Comparison of ENCODE assay signal across 29 mouse cellular contexts in the genomic region with DNA sequence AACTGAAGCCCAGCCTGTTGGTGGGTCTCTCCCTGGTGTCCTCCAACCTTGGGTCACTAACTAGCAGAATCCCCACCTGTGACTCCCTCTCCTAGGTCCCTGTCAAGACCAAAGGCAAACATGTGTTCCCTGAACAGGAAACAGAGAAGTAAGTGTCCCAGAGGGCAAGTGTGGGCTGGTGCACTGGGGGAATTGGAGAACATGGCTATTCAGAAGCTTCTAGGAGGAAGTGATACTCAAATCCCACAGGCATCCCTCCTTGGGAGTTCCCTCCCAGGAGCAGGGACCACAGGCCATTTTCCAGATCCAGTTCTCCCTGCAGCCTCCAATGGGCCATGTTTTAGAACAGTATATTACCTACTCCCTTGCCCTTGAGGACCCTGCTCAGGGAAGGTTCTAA. TPM values are rescaled to one million over a fixed set of nuclear protein-coding genes. Genes with fewer than 3 reads are reported as not detected.
A peak's percentile ranks its signal among the peaks of the same experiment; 100 is the strongest.
DNase-seq lines count a peak whose midpoint lies in the region; ATAC-seq and TF ChIP-seq lines count a peak whose summit lies in the region.
"Had no signal": no experiment of that assay in that cellular context is flagged by ENCODE, and none has a peak within 500 bp of the region (broad histone marks: within the 10 kb centered on the region; RNA-seq: fewer than 3 reads in every experiment).

No protein-coding gene starts in this region.

- no peak for TF ChIP-seq POLR2A in small intestine, adult 2 months (IDR thresholded peaks at IDR 0.05; ENCODE audit: low read depth, low read length)

- H3K4me3 ChIP-seq in small intestine, adult 2 months (ENCODE audit: low read depth, low read length) = no peak overlapping the region; the same call in 1 of the 2 replicates
- H3K4me3 ChIP-seq: embryonic facial prominence, embryonic 13.5 days; embryonic facial prominence, embryonic 15.5 days; erythroblast, embryonic 14.5 days; forebrain, embryonic 10.5 days; forebrain, embryonic 12.5 days had no signal

- DNase-seq in cerebellum, adult 8-10 months = no peak
- no peak for DNase-seq in right cerebral cortex, adult 2 months (ENCODE audit: low spot score in 2 of 2)
- no peak for DNase-seq in frontal cortex, postnatal 14 days (ENCODE audit: low spot score in 2 of 2)
- DNase-seq: adrenal gland, adult 8-10 months; adrenal gland, postnatal 14 days; adrenal gland, postnatal 36 days; cerebellum, adult 11-12 months; cerebellum, adult 2 months; cerebellum, postnatal 10 days; cerebellum, postnatal 25 days; embryo, embryonic 11 days had no signal

- peak overlapping the region; percentile 74 for H3K27ac ChIP-seq in small intestine, adult 2 months (ENCODE audit: insufficient read depth, low read depth, low read length)
- H3K27ac ChIP-seq: embryonic facial prominence, embryonic 13.5 days; embryonic facial prominence, embryonic 15.5 days; forebrain, embryonic 10.5 days; forebrain, embryonic 12.5 days had no signal

- peaks cover 29% of the 10 kb centered on the region for H3K4me1 ChIP-seq in small intestine, adult 2 months (ENCODE audit: control insufficient read depth, insufficient read depth, insufficient read length, low read length)
- H3K4me1 ChIP-seq: embryonic facial prominence, embryonic 15.5 days; forebrain, embryonic 12.5 days had no signal

- no peak for TF ChIP-seq CTCF in small intestine, adult 2 months (IDR thresholded peaks at IDR 0.05; ENCODE audit: extremely low read depth, insufficient read length, insufficient replicate concordance, low read depth, low read length)

- H3K27me3 ChIP-seq in small intestine, adult 2 months (ENCODE audit: control insufficient read depth, insufficient read depth, low read length) = no peaks in the 10 kb centered on the region
- H3K27me3 ChIP-seq: embryonic facial prominence, embryonic 13.5 days; embryonic facial prominence, embryonic 15.5 days; forebrain, embryonic 12.5 days; Patski had no signal

- 0 out of 2 replicates have a peak, but pooled peaks have one; percentile 6 for ATAC-seq in common myeloid progenitor, adult 5-6 weeks (replicated peaks; ENCODE audit: low read depth, poor library complexity, severe bottlenecking)
- ATAC-seq in granulocyte monocyte progenitor cell, adult 5-6 weeks (replicated peaks; ENCODE audit: poor library complexity, severe bottlenecking) = peak; percentile 55
- peak; percentile 69 for ATAC-seq in megakaryocyte, adult 5-6 weeks (ENCODE audit: poor library complexity, severe bottlenecking)
- ATAC-seq: activated CD4-positive, CD25-positive, alpha-beta regulatory T cell, adult 4 months; forebrain, embryonic 14.5 days; forebrain, embryonic 16.5 days; Patski had no signal

- H3K36me3 ChIP-seq in small intestine, adult 2 months (ENCODE audit: control insufficient read depth, insufficient read depth, low read length) = peaks cover 27% of the 10 kb centered on the region
- H3K36me3 ChIP-seq: embryonic facial prominence, embryonic 13.5 days; embryonic facial prominence, embryonic 15.5 days; forebrain, embryonic 10.5 days; forebrain, embryonic 12.5 days had no signal

RNA-seq across cellular contexts. Expression of a gene that starts 2.9 kb away (rescaled TPM):
- total RNA-seq in common myeloid progenitor, adult 5-6 weeks (2017) = not detected in 2 replicates
- total RNA-seq in granulocyte monocyte progenitor cell, adult 5-6 weeks (2014; fragmentation: Nextera tagmentation) = not detected in 2 replicates
- not detected in 2 replicates for total RNA-seq in granulocyte monocyte progenitor cell, adult 5-6 weeks (2017)
- total RNA-seq in megakaryocyte, adult 5-6 weeks (2015) = not detected in 2 replicates
- total RNA-seq in megakaryocyte, adult 5-6 weeks (2017) = not detected in 2 replicates
- 3,061 and 5,933 TPM in 2 replicates for polyA plus RNA-seq in small intestine, adult 2 months (2012; rRNA removed)
- total RNA-seq: adrenal gland, adult 18-20 months; adrenal gland, adult 8-10 months; adrenal gland, postnatal 14 days; adrenal gland, postnatal 36 days; MEL had no signal
- polyA plus RNA-seq: activated CD4-positive, CD25-positive, alpha-beta regulatory T cell, adult 4 months; C2C12; cerebellum, adult 2 months; embryonic facial prominence, embryonic 11.5 days; embryonic facial prominence, embryonic 13.5 days; erythroblast, embryonic 14.5 days; forebrain, embryonic 10.5 days; forebrain, embryonic 12.5 days; forebrain, embryonic 14.5 days; forebrain, embryonic 16.5 days; Patski had no signal

RNA-seq across cellular contexts. Expression of a gene that starts 6.2 kb away (rescaled TPM):
- 2.8 and 6.6 TPM in 2 replicates for total RNA-seq in common myeloid progenitor, adult 5-6 weeks (2017)
- 4.3 and 13.6 TPM in 2 replicates for total RNA-seq in granulocyte monocyte progenitor cell, adult 5-6 weeks (2014; fragmentation: Nextera tagmentation)
- 2.5 and 12.9 TPM in 2 replicates for total RNA-seq in granulocyte monocyte progenitor cell, adult 5-6 weeks (2017)
- total RNA-seq in megakaryocyte, adult 5-6 weeks (2015) = 13.0 and 15.8 TPM in 2 replicates
- 12.1 and 16.0 TPM in 2 replicates for total RNA-seq in megakaryocyte, adult 5-6 weeks (2017)
- 76.8 and 111 TPM in 2 replicates for polyA plus RNA-seq in small intestine, adult 2 months (2012; rRNA removed)

RNA-seq across cellular contexts. Expression of a gene that starts 13.7 kb away (rescaled TPM):
- total RNA-seq in common myeloid progenitor, adult 5-6 weeks (2017) = not detected in 2 replicates
- 0.67 TPM in 1 of 2 replicates, not detected in the other for total RNA-seq in granulocyte monocyte progenitor cell, adult 5-6 weeks (2014; fragmentation: Nextera tagmentation)
- not detected in 2 replicates for total RNA-seq in granulocyte monocyte progenitor cell, adult 5-6 weeks (2017)
- not detected in 2 replicates for total RNA-seq in megakaryocyte, adult 5-6 weeks (2015)
- total RNA-seq in megakaryocyte, adult 5-6 weeks (2017) = not detected in 2 replicates
- polyA plus RNA-seq in small intestine, adult 2 months (2012; rRNA removed) = 1.0 and 1.4 TPM in 2 replicates
- total RNA-seq: ES-E14, MEL had no signal
- polyA plus RNA-seq: activated CD4-positive, CD25-positive, alpha-beta regulatory T cell, adult 4 months; C2C12; Patski had no signal

RNA-seq across cellular contexts. Expression of a gene that starts 19.5 kb away (rescaled TPM):
- 11.1 and 11.4 TPM in 2 replicates for total RNA-seq in common myeloid progenitor, adult 5-6 weeks (2017)
- 37.9 and 44.7 TPM in 2 replicates for total RNA-seq in granulocyte monocyte progenitor cell, adult 5-6 weeks (2014; fragmentation: Nextera tagmentation)
- 26.6 and 38.5 TPM in 2 replicates for total RNA-seq in granulocyte monocyte progenitor cell, adult 5-6 weeks (2017)
- total RNA-seq in megakaryocyte, adult 5-6 weeks (2015) = 12.9 and 16.9 TPM in 2 replicates
- 8.7 and 11.3 TPM in 2 replicates for total RNA-seq in megakaryocyte, adult 5-6 weeks (2017)
- polyA plus RNA-seq in small intestine, adult 2 months (2012; rRNA removed) = 11.0 and 13.5 TPM in 2 replicates
- total RNA-seq: MEL had no signal
- polyA plus RNA-seq: erythroblast, embryonic 14.5 days had no signal

RNA-seq across cellular contexts. Expression of a gene that starts 20.2 kb away (rescaled TPM):
- total RNA-seq in common myeloid progenitor, adult 5-6 weeks (2017) = 59.3 and 73.0 TPM in 2 replicates
- 97.4 and 109 TPM in 2 replicates for total RNA-seq in granulocyte monocyte progenitor cell, adult 5-6 weeks (2014; fragmentation: Nextera tagmentation)
- total RNA-seq in granulocyte monocyte progenitor cell, adult 5-6 weeks (2017) = 107 and 150 TPM in 2 replicates
- total RNA-seq in megakaryocyte, adult 5-6 weeks (2015) = 72.7 and 97.4 TPM in 2 replicates
- 71.3 and 87.9 TPM in 2 replicates for total RNA-seq in megakaryocyte, adult 5-6 weeks (2017)
- polyA plus RNA-seq in small intestine, adult 2 months (2012; rRNA removed) = 47.4 and 48.1 TPM in 2 replicates

Comparison
In these comparisons a context has a peak if more than half of its experiments do, and no peak if none do; other contexts are left out.
1. ATAC-seq: peak in every context shown above with its lines; median percentile 69 in megakaryocyte, adult 5-6 weeks; 55 in granulocyte monocyte progenitor cell, adult 5-6 weeks; 6 in common myeloid progenitor, adult 5-6 weeks.